Mouse (Mus musculus) thymus, adult 2 months (tissue): ENCODE results near the gene Tenm4. TPM values are rescaled to one million over a fixed set of nuclear protein-coding genes. Genes with fewer than 3 reads are reported as not detected.

ENCODE experiments used
- DNase-seq: peaks from one replicate; pipeline ENCODE4 v3.0.0; 2021
- H3K27ac ChIP-seq: fragments of 200-500 bp; 2 replicates; pipeline ENCODE4 v1.5.1; 2012; ENCODE audit warnings: low read length, control low read depth; ENCODE audit not compliant: control insufficient read depth, insufficient read depth
- H3K27me3 ChIP-seq: fragments of 200-500 bp; 2 replicates; pipeline ENCODE4 v1.6.1; 2012; ENCODE audit warnings: mild to moderate bottlenecking, low read length, moderate library complexity, mixed read lengths; ENCODE audit not compliant: control insufficient read depth, insufficient read depth
- H3K36me3 ChIP-seq: fragments of 200-500 bp; 2 replicates; pipeline ENCODE4 v1.6.1; 2012; ENCODE audit warnings: mild to moderate bottlenecking, low read length, moderate library complexity; ENCODE audit not compliant: control insufficient read depth, insufficient read depth
- H3K4me1 ChIP-seq: fragments of 200-500 bp; replicated peaks from 2 replicates; pipeline ENCODE4 v1.6.1; 2012; ENCODE audit warnings: low read length; ENCODE audit not compliant: control insufficient read depth, insufficient read depth
- H3K4me3 ChIP-seq: fragments of 200-500 bp; 2 replicates; pipeline ENCODE4 v1.5.1; 2012; ENCODE audit warnings: mild to moderate bottlenecking, low read length, control low read depth, moderate library complexity; ENCODE audit not compliant: control insufficient read depth, insufficient read depth
- CTCF ChIP-seq: fragments of 200-500 bp; IDR thresholded peaks from 2 replicates; pipeline ENCODE4 v1.5.1; 2012; ENCODE audit warnings: mild to moderate bottlenecking, control low read depth, low read length, moderate library complexity, borderline replicate concordance; ENCODE audit not compliant: control insufficient read depth, poor library complexity, insufficient read depth; ENCODE audit errors: extremely low read depth
- POLR2A ChIP-seq: fragments of 200-500 bp; IDR thresholded peaks from 2 replicates; pipeline ENCODE4 v1.6.1; 2012; ENCODE audit warnings: mild to moderate bottlenecking, low read length, control low read depth, moderate library complexity; ENCODE audit not compliant: control insufficient read depth, poor library complexity, insufficient read depth; ENCODE audit errors: extremely low read depth
- WGBS: fragments of 180-500 bp; shearing (Covaris S2); methylation state at CpG from one replicate; pipeline ENCODE4 v1.1.7; 2018; 5-methylcytosine and 5-hydroxymethylcytosine counted together
- polyA plus RNA-seq: library from polyadenylated mRNA; depleted of rRNA; stranded (reverse); fragments of >200 nt; gene quantifications from 2 replicates; pipeline ENCODE4 v1.2.3, GENCODE M21; 2012

The Tenm4 gene
- polyA plus RNA-seq, 1 experiment, result 2.7 TPM

- Histone ChIP-seq H3K27me3 (no peaks in the 10 kb centered on the region), H3K27ac (no peak overlapping the region), H3K36me3 (no peaks in the 10 kb centered on the region), H3K4me3 (no peak overlapping the region), H3K4me1 (no peaks in the 10 kb centered on the region)
- TF ChIP-seq CTCF (no peak), POLR2A (no peak)
- 92% methylated on average over 8 of the region's 8 CpGs for WGBS
- no peak for DNase-seq
These were observed 578.7 kb downstream of the Tenm4 start for GRCm38 (mm10) chr7:96749753-96750152.

DNA sequence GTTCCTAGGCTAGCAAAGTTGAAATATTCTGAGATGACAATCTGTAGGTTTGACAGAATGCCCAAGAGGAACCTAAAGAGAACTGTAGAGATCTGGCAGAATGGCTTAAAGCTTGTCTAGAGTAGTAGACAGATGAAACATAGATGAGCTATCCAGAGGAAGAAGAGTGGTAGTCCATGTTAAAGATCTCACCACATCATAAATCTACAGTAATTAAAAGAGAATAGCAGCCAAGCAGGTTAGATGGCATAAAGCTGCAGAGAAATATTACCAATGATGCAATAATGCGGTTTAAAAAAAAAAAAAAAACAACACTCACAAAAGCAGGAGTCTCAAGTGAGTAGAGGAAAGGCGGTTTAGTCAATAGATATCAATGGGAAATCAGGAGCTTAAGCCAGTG is 580.2 kb downstream of the Tenm4 start:
- no peak overlapping the region for H3K27ac ChIP-seq
- 96% methylated on average over 2 of the region's 2 CpGs for WGBS

GRCm38 (mm10) chr7:96752776-96753175 is 581.7 kb downstream of the Tenm4 start:
- Histone ChIP-seq H3K27ac (no peak overlapping the region), H3K4me3 (no peak overlapping the region), H3K36me3 (no peaks in the 10 kb centered on the region), H3K27me3 (no peaks in the 10 kb centered on the region), H3K4me1 (no peaks in the 10 kb centered on the region)
- TF ChIP-seq CTCF (no peak), POLR2A (no peak)
- 95% methylated on average over 2 of the region's 2 CpGs for WGBS
- no peak for DNase-seq

More for the DNA sequence above, 580.2 kb downstream of the Tenm4 start:
- Histone ChIP-seq H3K4me3 (no peak overlapping the region), H3K36me3 (no peaks in the 10 kb centered on the region), H3K4me1 (no peaks in the 10 kb centered on the region), H3K27me3 (no peaks in the 10 kb centered on the region)
- no peak for TF ChIP-seq CTCF
- no peak for DNase-seq

DNA sequence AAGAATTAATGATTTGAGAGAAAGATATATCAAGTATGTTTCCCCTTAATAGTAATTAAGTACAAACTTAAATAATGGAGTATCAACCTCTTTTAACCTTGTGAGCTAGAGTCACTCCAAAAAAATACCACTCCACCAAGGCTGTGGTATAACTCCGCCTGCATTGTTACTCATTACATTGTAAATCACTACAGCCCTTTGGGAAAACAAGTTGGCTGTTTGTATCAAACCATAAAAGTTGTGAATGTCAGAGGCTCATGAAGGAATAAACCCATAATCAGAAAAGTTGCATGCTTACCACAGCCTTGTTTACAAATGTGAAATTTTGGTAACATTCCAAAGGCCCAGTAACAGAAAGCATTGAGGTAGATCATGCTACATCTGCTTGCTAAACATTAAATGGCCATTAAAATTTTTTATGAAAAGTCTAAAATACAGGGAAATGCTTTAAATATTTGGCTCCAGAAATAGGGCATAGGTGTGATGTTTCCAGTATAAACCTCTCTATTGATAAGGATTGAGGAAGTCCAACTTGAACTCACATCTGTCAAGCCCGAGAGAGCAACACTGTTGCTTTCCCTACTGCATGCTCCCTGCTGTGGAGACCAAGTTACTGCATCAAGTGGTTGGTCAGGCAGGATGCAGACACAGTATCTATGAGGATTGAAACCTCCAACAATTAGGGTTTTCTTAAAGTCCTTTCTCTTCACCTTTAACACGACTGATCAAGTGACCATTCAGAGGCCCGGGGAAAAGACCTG is 582.5 kb downstream of the Tenm4 start:
- no peak for TF ChIP-seq POLR2A
- TF ChIP-seq CTCF, result no peak
- H3K4me3 ChIP-seq, result no peak overlapping the region
- H3K36me3 ChIP-seq, result no peaks in the 10 kb centered on the region
- no peaks in the 10 kb centered on the region for H3K27me3 ChIP-seq
- WGBS, result 88% methylated on average over 4 of the region's 4 CpGs
- no peaks in the 10 kb centered on the region for H3K4me1 ChIP-seq
- DNase-seq, result no peak
- H3K27ac ChIP-seq, result no peak overlapping the region

GRCm38 (mm10) chr7:96754175-96754574 is 583.1 kb downstream of the Tenm4 start:
- WGBS, result 92% methylated on average over 12 of the region's 12 CpGs
- H3K27me3 ChIP-seq, result no peaks in the 10 kb centered on the region
- no peak overlapping the region for H3K27ac ChIP-seq
- no peak for DNase-seq
- no peak overlapping the region for H3K4me3 ChIP-seq
- H3K36me3 ChIP-seq, result no peaks in the 10 kb centered on the region
- no peak for TF ChIP-seq POLR2A
- no peak for TF ChIP-seq CTCF
- no peaks in the 10 kb centered on the region for H3K4me1 ChIP-seq

DNA sequence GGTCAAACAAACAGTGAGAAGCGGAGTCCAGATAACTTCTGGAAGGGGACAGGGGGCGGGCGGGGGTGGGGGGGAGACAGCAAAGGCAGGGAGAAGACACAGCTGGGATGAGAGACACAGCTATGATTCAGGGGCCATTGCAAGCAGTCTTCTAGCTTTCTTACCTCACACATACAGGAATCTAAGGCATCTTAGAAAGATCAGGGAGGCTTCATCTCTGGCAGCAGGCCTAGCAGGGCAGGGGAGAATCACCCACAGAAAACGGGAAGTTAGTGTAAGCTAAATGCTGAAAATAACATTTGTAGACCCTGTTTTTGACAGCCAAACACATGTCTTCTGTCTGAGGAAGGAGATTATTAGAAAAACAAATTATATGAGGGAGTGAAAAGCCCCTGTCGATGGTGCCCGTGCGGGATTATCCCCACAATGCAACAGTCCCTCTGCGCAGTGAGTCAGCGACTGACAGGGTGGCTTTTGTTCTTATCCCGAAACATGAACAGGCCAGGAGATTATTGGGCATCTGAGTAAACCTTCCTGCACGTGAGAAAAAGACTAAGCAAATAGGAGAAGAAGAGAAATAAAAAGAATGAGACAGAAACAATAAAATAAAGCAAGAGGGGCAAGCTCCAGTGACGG is 584.5 kb downstream of the Tenm4 start:
- no peaks in the 10 kb centered on the region for H3K36me3 ChIP-seq
- H3K4me1 ChIP-seq, result no peaks in the 10 kb centered on the region
- H3K4me3 ChIP-seq, result no peak overlapping the region
- TF ChIP-seq POLR2A (no peak), CTCF (no peak)
- H3K27me3 ChIP-seq, result no peaks in the 10 kb centered on the region
- 52% methylated on average over 12 of the region's 12 CpGs for WGBS
- DNase-seq, result no peak
- no peak overlapping the region for H3K27ac ChIP-seq

GRCm38 (mm10) chr7:96756104-96756742 is 585.2 kb downstream of the Tenm4 start:
- Histone ChIP-seq H3K4me1 (no peaks in the 10 kb centered on the region), H3K36me3 (no peaks in the 10 kb centered on the region), H3K4me3 (no peak overlapping the region), H3K27ac (no peak overlapping the region), H3K27me3 (no peaks in the 10 kb centered on the region)
- no peak for TF ChIP-seq POLR2A
- WGBS, result 95% methylated on average over 10 of the region's 10 CpGs
- no peak for DNase-seq
